Mouse (Mus musculus) small intestine, adult 2 months (tissue): ENCODE measurements around the gene Vmn1r170.
"Not testable (repeated sequence)": the region's sequence is repeated elsewhere in the genome, so short reads cannot be mapped to it uniquely, and the experiment has no call there.

Experiments
- CTCF ChIP-seq: fragments of 200-500 bp; IDR thresholded peaks from 2 replicates; pipeline ENCODE4 v1.5.1; 2012; ENCODE audit warnings: low read depth, mild to moderate bottlenecking, control low read depth, inconsistent platforms, low read length, moderate library complexity, mixed read lengths; ENCODE audit not compliant: insufficient replicate concordance, insufficient read length; ENCODE audit errors: extremely low read depth
- POLR2A ChIP-seq: fragments of 200-500 bp; IDR thresholded peaks from 2 replicates; pipeline ENCODE4 v1.6.1; 2012; ENCODE audit warnings: low read depth, mild to moderate bottlenecking, control low read depth, inconsistent platforms, low read length, moderate library complexity

GRCm38 (mm10) chr7:23575226-23575625 is 30.7 kb upstream of the Vmn1r170 start, which contains the start of gene Vmn1r169:
- TF ChIP-seq CTCF, POLR2A: not testable (repeated sequence)
